Mouse (Mus musculus): ENCODE measurements around the gene Traf7. TPM values are rescaled to one million over a fixed set of nuclear protein-coding genes. Genes with fewer than 3 reads are reported as not detected.

The Traf7 gene
- polyA plus RNA-seq, 3 experiments from 2014 or later, result 45.5 to 54.2 (median 53.7) TPM

DNA sequence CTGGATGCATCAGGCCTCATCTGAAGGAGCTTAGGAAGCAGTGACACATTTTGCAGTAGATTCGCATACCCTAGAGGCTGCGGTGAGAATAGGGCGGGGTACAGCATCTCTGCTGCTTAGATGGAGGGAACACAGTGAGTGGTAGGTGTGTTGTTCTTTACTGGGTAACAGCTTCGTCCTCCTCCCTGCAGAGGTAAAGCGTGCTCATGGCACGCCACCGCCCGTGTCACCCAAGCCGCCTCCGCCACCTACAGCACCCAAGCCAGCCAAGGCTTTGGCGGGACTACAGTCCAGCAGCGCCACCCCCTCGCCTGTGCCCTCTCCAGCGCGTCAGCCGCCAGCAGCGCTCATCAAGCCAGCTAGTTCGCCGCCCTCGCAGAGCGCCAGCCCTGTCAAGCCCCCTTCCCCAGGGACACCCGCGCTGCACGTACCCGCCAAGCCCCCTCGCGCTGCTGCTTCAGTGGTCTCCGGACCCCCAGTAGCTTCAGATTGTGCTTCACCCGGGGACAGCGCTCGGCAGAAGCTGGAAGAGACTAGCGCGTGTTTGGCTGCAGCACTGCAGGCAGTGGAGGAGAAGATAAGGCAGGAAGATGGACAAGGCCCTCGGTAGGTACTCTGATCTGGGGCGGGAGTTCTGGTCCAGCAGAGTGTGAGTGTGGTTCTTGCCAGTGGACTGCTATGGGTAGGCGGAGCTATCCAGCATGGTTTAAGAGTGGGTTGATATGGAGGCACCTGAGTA is 21.2 kb downstream of the Traf7 start:
- no peak for ATAC-seq

- no peak for ATAC-seq
Observed at GRCm38 (mm10) chr17:24505286-24505955, 22.3 kb downstream of the Traf7 start.

DNA sequence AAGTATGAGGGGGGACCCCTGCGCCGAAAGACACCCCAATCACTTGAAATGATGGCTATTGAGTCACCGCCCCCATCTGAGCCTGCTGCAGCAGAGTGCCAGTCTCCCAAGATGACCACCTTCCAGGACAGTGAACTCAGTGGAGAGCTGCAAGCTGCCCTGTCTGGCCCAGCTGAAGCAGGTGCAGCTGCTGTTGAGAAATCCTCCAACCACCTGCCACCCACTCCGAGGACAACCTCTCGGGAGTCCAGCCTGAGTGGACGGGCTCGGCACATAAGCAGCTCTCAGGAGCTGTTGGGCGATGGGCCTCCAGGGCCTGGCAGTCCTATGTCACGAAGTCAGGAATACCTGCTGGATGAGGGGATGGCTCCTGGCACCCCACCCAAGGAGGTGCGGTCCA is 23.7 kb downstream of the Traf7 start:
- ATAC-seq, result no peak

DNA sequence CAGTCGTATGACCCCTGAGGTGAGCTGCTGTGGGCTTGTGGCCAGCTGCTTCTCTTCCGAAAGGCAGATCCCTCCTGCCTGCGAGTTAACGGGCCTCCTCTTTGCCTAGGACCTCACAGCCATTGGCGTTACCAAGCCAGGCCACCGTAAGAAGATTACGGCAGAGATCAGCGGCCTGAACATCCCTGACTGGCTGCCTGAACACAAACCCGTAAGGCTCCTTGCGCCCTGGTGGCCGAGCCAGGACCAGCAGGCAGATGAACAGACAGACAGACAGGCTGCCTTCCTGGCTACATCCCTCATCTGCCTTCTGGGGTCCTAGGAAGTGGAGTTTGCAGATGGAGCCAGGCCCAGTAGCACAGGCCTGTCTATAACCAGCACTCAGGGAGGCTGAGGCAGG is 25.5 kb downstream of the Traf7 start:
- ATAC-seq, result no peak

- ATAC-seq, result no peak
Observed at GRCm38 (mm10) chr17:24496026-24496425, 31.7 kb downstream of the Traf7 start.

DNA sequence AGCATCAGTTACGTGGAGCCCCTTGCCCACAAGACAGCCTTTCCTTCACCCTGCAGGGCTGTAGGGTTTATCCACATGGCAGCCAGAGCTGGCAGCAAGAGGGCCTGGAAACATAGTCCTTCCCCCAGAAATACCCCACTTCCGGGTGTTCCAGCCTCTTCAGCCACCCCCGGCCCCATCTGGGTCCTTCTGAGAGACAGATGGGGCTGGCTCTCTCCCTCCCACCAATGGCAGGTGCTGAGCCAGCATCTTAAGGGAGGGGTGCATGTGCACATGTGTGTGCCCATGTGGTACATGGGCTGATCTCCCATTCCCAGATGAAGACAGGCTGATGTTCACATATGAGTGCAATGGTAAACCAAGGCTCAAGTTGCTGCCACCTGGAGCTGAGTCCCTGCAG is 32.3 kb downstream of the Traf7 start:
- no peak for ATAC-seq

GRCm38 (mm10) chr17:24494627-24495335 is 33.0 kb downstream of the Traf7 start:
- ATAC-seq, result no peak

DNA sequence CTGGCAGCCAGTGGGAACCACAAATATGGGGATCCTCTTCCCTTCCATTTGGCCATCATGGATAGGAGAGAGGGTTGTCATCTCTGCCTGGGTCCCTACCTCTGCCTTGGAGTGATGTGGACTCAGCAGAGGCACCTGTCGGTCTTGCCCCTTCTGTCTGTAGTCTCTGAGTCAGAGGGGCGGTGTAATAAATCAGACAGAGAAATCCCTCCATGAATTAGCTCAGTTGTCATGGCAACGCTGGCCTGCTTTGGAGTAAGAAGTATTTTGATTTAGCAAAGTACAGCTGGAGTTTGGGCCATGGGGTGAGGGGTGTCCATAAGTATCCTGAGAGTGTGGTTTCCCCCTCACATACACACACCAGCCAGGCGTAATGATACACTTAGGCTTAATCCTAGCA is 37.3 kb downstream of the Traf7 start:
- ATAC-seq, result no peak

DNA sequence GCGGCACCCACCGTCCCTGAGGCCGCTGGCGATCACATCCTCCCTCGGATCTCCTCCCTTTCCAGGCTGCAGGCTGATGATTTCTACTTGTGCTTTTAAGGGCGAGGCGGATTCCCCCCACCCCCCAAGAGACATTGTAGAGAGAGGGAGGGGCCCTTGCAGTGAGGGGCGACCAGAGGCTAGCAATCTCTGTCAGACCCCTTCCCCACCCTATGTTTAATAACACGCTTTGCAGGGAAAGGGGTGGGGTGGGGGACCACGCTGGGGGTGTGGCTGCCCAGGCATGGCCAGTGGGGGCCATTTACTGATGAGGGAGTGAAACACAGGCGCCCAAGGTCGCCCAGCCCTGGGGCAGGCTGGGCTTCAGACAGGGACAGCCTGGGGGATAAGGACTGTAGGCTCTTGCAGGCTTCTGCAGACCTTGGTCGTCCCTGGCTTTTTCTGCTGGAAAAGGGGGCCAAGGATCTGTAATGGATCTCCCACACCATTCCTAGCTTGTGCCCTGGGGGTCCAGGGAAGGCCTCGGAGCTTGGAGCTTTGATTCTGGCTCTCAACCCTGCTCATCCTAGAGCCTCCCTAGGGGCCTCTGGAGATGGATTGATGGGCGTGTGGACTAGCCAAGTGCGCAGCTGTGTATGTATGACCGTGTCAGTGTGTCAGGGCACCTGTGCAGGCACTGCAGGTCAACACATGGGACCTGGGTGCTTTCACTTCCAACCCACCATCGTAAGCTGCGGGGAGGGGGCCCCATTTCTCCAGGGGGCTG is 38.3 kb downstream of the Traf7 start:
- ATAC-seq, result no peak

DNA sequence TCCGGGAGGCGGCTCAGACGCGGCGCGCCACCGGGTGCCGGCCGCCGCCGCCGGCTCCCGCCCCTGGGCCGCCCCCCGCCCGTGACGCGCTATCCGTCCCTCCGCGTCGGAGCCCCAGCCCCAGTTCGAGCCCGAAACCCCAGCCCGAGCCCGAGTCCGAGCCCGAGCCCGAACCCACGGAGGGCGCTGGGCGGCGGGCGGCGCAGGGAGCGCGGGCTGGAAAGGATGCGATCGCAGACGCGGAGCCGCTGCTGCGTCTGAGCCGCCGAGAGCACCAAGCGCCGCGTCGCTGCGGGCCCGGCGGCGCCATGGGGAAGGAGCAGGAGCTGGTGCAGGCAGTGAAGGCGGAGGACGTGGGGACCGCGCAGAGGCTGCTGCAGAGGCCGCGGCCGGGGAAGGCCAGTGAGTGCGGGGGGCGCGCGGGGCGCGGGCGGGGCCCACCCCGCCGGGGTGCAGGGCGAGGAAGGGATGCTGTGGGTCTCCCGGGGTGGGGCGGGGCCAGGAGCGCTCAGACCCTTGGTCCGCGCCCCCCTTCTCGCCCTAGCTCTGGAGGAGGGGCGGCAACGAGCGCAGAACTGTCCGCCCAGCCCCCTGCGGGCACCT is 39.0 kb downstream of the Traf7 start:
- peak; percentile 35 for ATAC-seq

DNA sequence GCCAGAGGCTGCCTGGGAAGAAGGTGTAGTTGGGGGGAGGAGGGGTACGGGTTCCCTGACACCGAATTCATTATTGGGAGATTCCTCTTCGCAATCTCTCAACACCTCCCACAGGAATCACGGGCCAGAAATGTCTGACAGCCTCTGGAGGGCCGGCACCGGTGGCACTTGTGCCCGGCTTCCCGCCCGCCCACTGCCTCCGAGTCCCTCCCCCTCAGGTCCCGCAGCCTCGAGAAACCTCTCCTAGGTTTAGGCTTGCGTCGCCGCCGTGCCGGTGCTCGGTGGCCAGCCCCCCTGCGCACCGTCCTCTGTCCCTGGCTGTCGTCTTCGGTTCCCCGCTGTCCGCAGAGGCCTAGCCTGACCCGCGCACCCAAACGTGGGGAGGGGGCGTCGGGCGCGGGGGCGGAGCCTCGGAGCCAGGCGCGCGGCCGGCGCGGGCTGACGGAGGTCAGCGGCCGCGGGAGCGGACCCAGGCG is 39.5 kb downstream of the Traf7 start, which contains the start of gene Caskin1:
Gene Caskin1 (plus strand): TSS at position 416 of the 476 bp plus-strand sequence.
- ATAC-seq, result no peak

DNA sequence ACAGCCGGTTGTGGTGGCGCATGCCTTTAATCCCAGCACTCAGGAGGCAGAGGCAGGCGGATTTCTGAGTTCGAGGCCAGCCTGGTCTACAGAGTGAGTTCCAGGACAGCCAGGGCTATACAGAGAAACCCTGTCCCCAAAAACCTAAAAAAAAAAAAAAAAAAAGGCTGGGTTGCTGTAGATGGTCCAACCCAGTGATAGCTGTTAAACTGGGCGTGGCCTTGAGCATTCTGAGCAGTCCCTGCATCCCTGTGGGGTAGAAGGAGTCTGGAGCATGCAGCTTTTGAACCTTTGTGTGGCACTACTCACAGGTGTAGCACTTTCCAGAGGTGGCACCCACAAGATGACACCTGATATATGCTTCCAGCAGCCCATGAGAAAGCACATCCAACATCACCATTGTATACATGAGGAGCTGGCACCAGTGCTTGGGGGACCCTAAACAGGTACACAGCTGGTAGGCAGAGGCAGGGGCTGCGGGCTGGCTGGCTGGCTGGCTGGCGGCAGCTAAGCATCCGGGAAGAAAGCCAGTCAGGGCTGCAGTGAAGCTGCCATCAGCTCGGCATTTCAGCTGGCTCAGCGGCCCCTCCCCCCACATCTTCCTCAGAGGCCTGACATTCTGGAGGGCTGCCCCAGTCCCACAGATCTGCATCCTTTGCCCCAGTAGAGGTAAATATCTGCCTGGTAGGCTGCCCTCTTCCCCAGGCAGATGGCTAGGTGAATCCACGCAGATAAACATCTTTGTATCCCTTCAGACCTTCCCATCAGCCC is 42.5 kb downstream of the Traf7 start:
- ATAC-seq, result peak; percentile 32

DNA sequence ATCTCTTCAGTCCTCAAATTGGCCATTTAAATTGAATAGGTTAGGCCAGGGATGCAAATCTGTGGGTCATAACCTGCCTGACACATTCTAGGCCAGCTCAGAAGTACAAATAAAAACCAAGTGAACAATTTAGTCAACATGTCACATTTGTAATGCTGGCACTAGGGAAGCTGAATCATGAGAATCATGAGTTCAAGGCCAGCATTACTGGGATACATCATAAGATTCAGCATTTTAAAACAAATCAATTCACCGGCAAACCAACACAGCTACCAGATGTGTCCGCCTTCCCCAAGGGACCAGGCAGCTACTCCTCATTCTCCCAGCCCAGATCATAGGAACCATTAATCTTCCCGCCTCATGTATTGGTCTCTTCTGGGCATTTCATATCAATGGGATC is 44.2 kb downstream of the Traf7 start:
- ATAC-seq, result no peak

GRCm38 (mm10) chr17:24481027-24481815 is 46.5 kb downstream of the Traf7 start:
- ATAC-seq, result no peak

- ATAC-seq, result no peak
Observed at GRCm38 (mm10) chr17:24480201-24480826, 47.4 kb downstream of the Traf7 start.

DNA sequence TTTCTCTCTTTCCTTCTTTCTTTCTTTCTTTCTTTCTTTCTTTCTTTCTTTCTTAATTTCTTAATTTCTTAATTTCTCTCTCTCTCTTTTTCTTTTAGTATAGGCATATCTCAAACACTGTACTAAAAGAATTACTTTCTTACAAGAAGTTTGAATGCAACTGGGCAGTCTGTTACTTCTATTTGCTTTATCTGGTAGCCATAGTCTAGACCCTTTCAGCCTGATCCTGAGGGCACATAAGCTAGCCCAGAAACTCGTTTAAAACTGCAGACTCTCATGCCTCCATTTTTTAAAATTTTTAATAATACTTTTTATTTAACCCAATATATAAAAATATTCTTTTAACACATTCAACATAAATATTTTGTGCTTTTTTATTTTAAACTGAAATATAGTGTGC is 48.3 kb downstream of the Traf7 start:
- ATAC-seq, result no peak

GRCm38 (mm10) chr17:24478663-24479380 is 48.9 kb downstream of the Traf7 start, which contains the start of gene Mlst8:
Gene Mlst8 (minus strand): TSS chr17:24479078.
- peak; percentile 96 for ATAC-seq

- ATAC-seq, result no peak
Observed at GRCm38 (mm10) chr17:24477985-24478600, 49.6 kb downstream of the Traf7 start.

All from inflammation-experienced regulatory T-cells, adult 6 months (primary cell).